Mouse (Mus musculus) midbrain, embryonic 13.5 days (tissue): ENCODE data around the gene Enpp1. TPM values are rescaled to one million over a fixed set of nuclear protein-coding genes. Genes with fewer than 3 reads are reported as not detected.
"Not testable (repeated sequence)": the region's sequence is repeated elsewhere in the genome, so short reads cannot be mapped to it uniquely, and the experiment has no call there.

ENCODE experiments used
- ATAC-seq: fragments of 200-750 bp; cut with Nextera tagmentation; 2 replicates; pipeline ENCODE4 v1.8.0; 2017; ENCODE audit warnings: mild to moderate bottlenecking, moderate TSS enrichment, moderate library complexity
- H3K27ac ChIP-seq: fragments of 300-500 bp; sonication (generic); 2 replicates; pipeline ENCODE4 v1.5.1; 2015; ENCODE audit warnings: inconsistent platforms, mild to moderate bottlenecking, moderate library complexity
- H3K27me3 ChIP-seq: fragments of 300-500 bp; sonication (generic); 2 replicates; pipeline ENCODE4 v1.6.1; 2015; ENCODE audit warnings: mild to moderate bottlenecking, inconsistent platforms
- H3K36me3 ChIP-seq: fragments of 300-500 bp; sonication (generic); 2 replicates; pipeline ENCODE4 v1.6.1; 2015; ENCODE audit warnings: mild to moderate bottlenecking, inconsistent platforms
- H3K4me1 ChIP-seq: fragments of 300-500 bp; sonication (generic); replicated peaks from 2 replicates; pipeline ENCODE4 v1.6.1; 2015; ENCODE audit warnings: inconsistent platforms
- H3K4me2 ChIP-seq: fragments of 300-500 bp; sonication (generic); replicated peaks from 2 replicates; pipeline ENCODE4 v1.6.1; 2015; ENCODE audit warnings: moderate library complexity, mild to moderate bottlenecking, inconsistent platforms
- H3K4me3 ChIP-seq: fragments of 300-500 bp; sonication (generic); replicated peaks from 2 replicates; pipeline ENCODE4 v1.5.1; 2015; ENCODE audit warnings: mild to moderate bottlenecking, inconsistent platforms
- H3K9ac ChIP-seq: fragments of 300-500 bp; sonication (generic); replicated peaks from 2 replicates; pipeline ENCODE4 v1.6.1; 2015; ENCODE audit warnings: mild to moderate bottlenecking, inconsistent platforms
- H3K9me3 ChIP-seq: fragments of 300-500 bp; sonication (generic); 2 replicates; pipeline ENCODE4 v1.6.1; 2016; ENCODE audit warnings: mild to moderate bottlenecking, inconsistent platforms
- WGBS: fragments of 180-500 bp; shearing (Covaris S2); methylation state at CpG from one replicate; pipeline ENCODE4 v1.1.7; 2015; 5-methylcytosine and 5-hydroxymethylcytosine counted together
- polyA plus RNA-seq: library from polyadenylated mRNA; unstranded; fragments of >200 nt; fragmentation: Nextera tagmentation; extraction: Ambion mirVana; gene quantifications from 2 replicates; pipeline ENCODE4 v1.2.1, GENCODE M21; 2015

Gene Enpp1
- polyA plus RNA-seq, 1 experiment from 2014 or later: 2.1 TPM

GRCm38 (mm10) chr10:24630469-24631081 lies 81.4 kb downstream of the Enpp1 start:
- Histone ChIP-seq H3K9ac (no peak overlapping the region), H3K4me2 (peak overlapping the region; percentile 33), H3K27me3 (no peaks in the 10 kb centered on the region), H3K27ac (no peak overlapping the region), H3K4me1 (no peaks in the 10 kb centered on the region), H3K36me3 (no peaks in the 10 kb centered on the region), H3K4me3 (no peak overlapping the region; the same call in 1 of the 2 replicates), H3K9me3 (no peaks in the 10 kb centered on the region)
- peak; percentile 68 for ATAC-seq
- 24% methylated on average over 18 of the region's 18 CpGs for WGBS

DNA sequence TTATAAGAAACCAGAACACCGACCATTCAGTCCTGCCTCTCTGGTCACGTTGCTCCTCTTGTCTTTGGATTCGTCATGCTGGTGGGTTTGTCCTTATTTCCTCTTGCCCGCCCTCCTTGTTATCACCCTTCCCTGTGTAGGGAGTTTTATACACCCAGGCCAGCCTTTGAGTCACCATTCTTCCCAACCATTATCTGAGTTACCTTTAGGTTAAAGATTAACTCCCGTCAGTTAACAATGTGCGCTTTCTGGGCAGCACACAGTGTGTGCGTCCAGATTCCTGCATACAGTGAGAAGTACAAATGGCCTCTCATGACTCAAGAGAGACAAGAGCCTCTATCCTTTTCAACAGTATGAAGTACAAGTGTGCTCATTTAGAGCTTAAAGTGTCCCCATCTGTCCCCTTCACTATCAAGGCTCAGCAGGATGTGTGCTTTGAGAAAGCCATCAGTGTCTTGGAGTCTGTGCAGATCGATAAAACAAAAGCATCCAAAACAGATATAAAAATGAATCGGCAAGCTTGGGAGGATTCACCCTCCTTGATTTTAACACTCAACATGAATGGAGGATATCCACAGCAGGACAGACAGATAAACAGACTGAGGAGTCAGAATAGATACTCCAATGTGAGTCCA lies 82.8 kb downstream of the Enpp1 start:
- no peak overlapping the region for H3K27ac ChIP-seq
- H3K9ac ChIP-seq: no peak overlapping the region
- H3K4me1 ChIP-seq: 0 out of 2 replicates have a peak, but pooled peaks cover 3% of the 10 kb centered on the region
- 84% methylated on average over 9 of the region's 9 CpGs for WGBS
- ATAC-seq: no peak
- H3K27me3 ChIP-seq: no peaks in the 10 kb centered on the region
- no peaks in the 10 kb centered on the region for H3K9me3 ChIP-seq
- no peaks in the 10 kb centered on the region for H3K36me3 ChIP-seq
- H3K4me2 ChIP-seq: no peak overlapping the region
- no peak overlapping the region for H3K4me3 ChIP-seq

- H3K27me3 ChIP-seq: no peaks in the 10 kb centered on the region
- H3K4me1 ChIP-seq: 0 out of 2 replicates have a peak, but pooled peaks cover 3% of the 10 kb centered on the region
- H3K9ac ChIP-seq: no peak overlapping the region
- H3K4me2 ChIP-seq: no peak overlapping the region
- H3K9me3 ChIP-seq: no peaks in the 10 kb centered on the region
- no peak for ATAC-seq
- WGBS: 82% methylated on average over 9 of the region's 9 CpGs
- no peaks in the 10 kb centered on the region for H3K36me3 ChIP-seq
- H3K4me3 ChIP-seq: no peak overlapping the region
- no peak overlapping the region for H3K27ac ChIP-seq
These were observed 83.5 kb downstream of the Enpp1 start for GRCm38 (mm10) chr10:24628466-24628865.

- no peaks in the 10 kb centered on the region for H3K9me3 ChIP-seq
- H3K4me2 ChIP-seq: no peak overlapping the region
- no peak overlapping the region for H3K9ac ChIP-seq
- H3K36me3 ChIP-seq: no peaks in the 10 kb centered on the region
- H3K4me3 ChIP-seq: no peak overlapping the region
- no peak for ATAC-seq
- H3K27ac ChIP-seq: no peak overlapping the region
- 73% methylated on average over 12 of the region's 12 CpGs for WGBS
- 0 out of 2 replicates have a peak, but pooled peaks cover 3% of the 10 kb centered on the region for H3K4me1 ChIP-seq
- H3K27me3 ChIP-seq: no peaks in the 10 kb centered on the region
These were observed 84.7 kb downstream of the Enpp1 start for GRCm38 (mm10) chr10:24627262-24627661.

- 34% methylated on average over 24 of the region's 24 CpGs for WGBS
- no peak overlapping the region for H3K4me3 ChIP-seq
- H3K4me2 ChIP-seq: peak overlapping the region; percentile 20; the same call in 1 of the 2 replicates
- no peak overlapping the region for H3K27ac ChIP-seq
- no peaks in the 10 kb centered on the region for H3K27me3 ChIP-seq
- ATAC-seq: peak; percentile 69
- no peaks in the 10 kb centered on the region for H3K36me3 ChIP-seq
- H3K9me3 ChIP-seq: no peaks in the 10 kb centered on the region
- no peak overlapping the region for H3K9ac ChIP-seq
- 0 out of 2 replicates have a peak, but pooled peaks cover 3% of the 10 kb centered on the region for H3K4me1 ChIP-seq
These were observed 86.8 kb downstream of the Enpp1 start for GRCm38 (mm10) chr10:24625060-24625701.

DNA sequence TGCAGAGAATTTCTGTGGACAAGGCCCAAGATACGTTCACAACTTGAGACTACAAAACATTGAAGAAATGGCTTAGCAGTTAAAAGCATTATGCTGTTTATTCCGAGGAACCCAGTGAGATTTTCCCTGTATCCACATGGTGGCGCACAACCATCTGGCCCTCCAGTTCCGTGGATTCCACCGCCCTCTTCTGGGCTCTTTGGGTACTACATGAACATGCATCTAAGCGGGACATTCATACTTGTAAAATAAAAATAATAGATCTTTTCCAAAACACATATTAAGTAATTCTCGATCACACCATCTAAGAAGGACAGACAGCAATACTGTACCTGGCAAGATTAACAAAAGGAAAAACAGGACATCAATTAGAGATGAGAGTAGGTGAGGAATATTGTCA lies 89.4 kb downstream of the Enpp1 start:
- Histone ChIP-seq H3K27ac (no peak overlapping the region), H3K4me2 (no peak overlapping the region), H3K36me3 (no peaks in the 10 kb centered on the region), H3K4me1 (0 out of 2 replicates have a peak, but pooled peaks cover 3% of the 10 kb centered on the region), H3K4me3 (no peak overlapping the region), H3K27me3 (no peaks in the 10 kb centered on the region), H3K9ac (no peak overlapping the region), H3K9me3 (no peaks in the 10 kb centered on the region)
- WGBS: 30% methylated on average over 7 of the region's 7 CpGs
- no peak for ATAC-seq

DNA sequence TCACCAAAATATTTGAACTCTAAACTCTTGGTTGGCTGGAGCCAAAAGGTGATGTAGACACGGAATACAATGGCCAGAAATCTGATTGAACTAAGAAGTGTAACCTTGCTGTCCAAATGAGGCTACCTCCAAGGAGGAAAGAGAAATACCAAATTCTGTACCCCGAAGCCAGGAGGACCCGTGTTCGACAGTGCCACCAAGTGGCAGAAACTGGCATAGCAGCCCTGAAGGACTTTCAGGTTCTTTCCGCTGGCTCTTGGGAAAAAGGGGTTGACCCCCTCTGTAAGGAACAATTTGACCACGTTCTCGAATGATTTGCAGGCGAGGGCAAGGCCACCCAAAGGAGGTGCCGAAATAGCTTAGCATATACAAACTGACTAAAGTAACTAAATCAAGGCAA lies 90.4 kb downstream of the Enpp1 start:
- H3K4me3 ChIP-seq: no peak overlapping the region
- no peaks in the 10 kb centered on the region for H3K36me3 ChIP-seq

GRCm38 (mm10) chr10:24616572-24616971 lies 95.4 kb downstream of the Enpp1 start:
- 96% methylated on average over 1 of the region's 1 CpGs for WGBS
- H3K4me3 ChIP-seq, ATAC-seq: not testable (repeated sequence)

More for the DNA sequence above, 90.4 kb downstream of the Enpp1 start:
- H3K4me1 ChIP-seq: 0 out of 2 replicates have a peak, but pooled peaks cover 3% of the 10 kb centered on the region
- no peak overlapping the region for H3K27ac ChIP-seq
- no peaks in the 10 kb centered on the region for H3K27me3 ChIP-seq
- no peak overlapping the region for H3K9ac ChIP-seq
- no peak for ATAC-seq
- no peaks in the 10 kb centered on the region for H3K9me3 ChIP-seq
- H3K4me2 ChIP-seq: no peak overlapping the region
- WGBS: 39% methylated on average over 9 of the region's 9 CpGs

DNA sequence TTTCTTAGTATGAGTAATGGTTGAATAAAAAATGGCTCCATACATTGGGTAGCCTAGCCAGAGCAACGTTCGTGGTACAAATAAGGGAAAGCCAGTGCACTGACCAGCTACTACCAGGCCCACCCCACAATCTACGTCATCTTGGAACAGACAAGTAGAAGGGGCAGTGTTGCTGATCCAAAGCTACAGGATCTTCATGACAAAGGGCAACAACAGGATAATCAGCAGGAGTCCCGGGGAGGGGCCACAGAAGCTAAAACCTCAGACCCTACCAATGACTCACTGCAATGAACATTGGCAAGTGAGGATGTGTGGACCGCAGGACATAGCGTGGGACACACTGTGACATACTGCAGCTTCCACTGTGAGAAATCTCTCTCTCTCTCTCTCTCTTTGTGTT lies 96.2 kb downstream of the Enpp1 start:
- no peaks in the 10 kb centered on the region for H3K36me3 ChIP-seq
- H3K4me1 ChIP-seq: no peaks in the 10 kb centered on the region
- H3K9me3 ChIP-seq: no peaks in the 10 kb centered on the region
- ATAC-seq: no peak
- WGBS: 79% methylated on average over 6 of the region's 6 CpGs
- no peak overlapping the region for H3K4me3 ChIP-seq
- no peak overlapping the region for H3K27ac ChIP-seq
- no peak overlapping the region for H3K9ac ChIP-seq
- no peaks in the 10 kb centered on the region for H3K27me3 ChIP-seq
- H3K4me2 ChIP-seq: no peak overlapping the region

More at GRCm38 (mm10) chr10:24616572-24616971, 95.4 kb downstream of the Enpp1 start:
- not testable (repeated sequence) for H3K27ac ChIP-seq, H3K4me1 ChIP-seq, H3K9me3 ChIP-seq, H3K9ac ChIP-seq, H3K36me3 ChIP-seq, H3K4me2 ChIP-seq, H3K27me3 ChIP-seq

DNA sequence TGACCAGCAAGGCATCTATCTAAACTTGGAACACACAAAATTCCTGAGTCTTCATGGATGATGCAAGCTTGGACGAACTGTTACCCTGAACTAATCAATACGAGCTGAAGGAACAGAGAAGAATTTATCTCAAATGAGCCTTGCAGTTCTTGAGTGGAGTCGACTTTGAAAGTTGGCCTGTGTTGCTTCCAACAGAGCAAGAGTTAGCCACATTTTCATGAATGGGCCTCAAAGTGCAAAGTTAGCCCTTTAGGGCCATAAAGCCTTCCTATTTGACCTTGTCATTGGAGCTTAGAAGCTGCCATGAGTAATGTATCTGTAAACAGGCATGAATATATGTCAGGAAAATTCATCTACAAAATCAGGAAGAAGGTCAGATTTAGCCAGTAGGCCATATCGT lies 97.2 kb downstream of the Enpp1 start:
- no peak for ATAC-seq
- H3K4me2 ChIP-seq: no peak overlapping the region
- H3K9me3 ChIP-seq: no peaks in the 10 kb centered on the region
- no peak overlapping the region for H3K9ac ChIP-seq
- no peak overlapping the region for H3K27ac ChIP-seq
- no peaks in the 10 kb centered on the region for H3K4me1 ChIP-seq
- WGBS: 94% methylated on average over 4 of the region's 4 CpGs
- H3K27me3 ChIP-seq: no peaks in the 10 kb centered on the region
- no peaks in the 10 kb centered on the region for H3K36me3 ChIP-seq
- no peak overlapping the region for H3K4me3 ChIP-seq

- Histone ChIP-seq H3K27ac (no peak overlapping the region), H3K4me2 (no peak overlapping the region), H3K9me3 (no peaks in the 10 kb centered on the region), H3K27me3 (no peaks in the 10 kb centered on the region), H3K9ac (no peak overlapping the region), H3K4me1 (no peaks in the 10 kb centered on the region), H3K36me3 (no peaks in the 10 kb centered on the region), H3K4me3 (no peak overlapping the region)
- 90% methylated on average over 9 of the region's 9 CpGs for WGBS
- no peak for ATAC-seq
These were observed 102.2 kb downstream of the Enpp1 start for GRCm38 (mm10) chr10:24609766-24610165.

DNA sequence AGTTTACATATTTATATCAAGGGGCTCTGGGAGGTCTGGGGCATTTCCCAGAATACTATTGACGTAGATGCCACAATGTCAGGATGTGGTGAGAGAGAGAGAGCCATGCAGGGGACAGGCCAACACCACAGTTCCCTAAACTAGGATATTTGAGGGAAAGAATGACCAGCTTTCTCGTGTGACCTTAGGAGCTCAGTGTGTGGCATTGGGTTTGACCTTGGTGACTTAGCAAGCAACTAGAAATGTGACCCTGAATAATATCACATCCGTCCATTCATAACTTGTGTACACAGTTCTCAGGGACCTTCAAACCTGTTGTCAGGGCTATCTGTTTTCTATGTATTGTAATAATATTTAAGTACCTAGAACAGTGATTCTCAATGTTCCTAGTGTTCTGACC lies 102.8 kb downstream of the Enpp1 start:
- Histone ChIP-seq H3K4me2 (no peak overlapping the region), H3K4me1 (no peaks in the 10 kb centered on the region), H3K4me3 (no peak overlapping the region), H3K9ac (no peak overlapping the region), H3K36me3 (no peaks in the 10 kb centered on the region), H3K9me3 (no peaks in the 10 kb centered on the region), H3K27ac (no peak overlapping the region), H3K27me3 (no peaks in the 10 kb centered on the region)
- 90% methylated on average over 3 of the region's 3 CpGs for WGBS
- no peak for ATAC-seq
